Mouse (Mus musculus) midbrain, embryonic 16.5 days (tissue): ENCODE results near the gene Uggt2. TPM values are rescaled to one million over a fixed set of nuclear protein-coding genes. Genes with fewer than 3 reads are reported as not detected.

Source experiments
- ATAC-seq: fragments of 200-750 bp; cut with Nextera tagmentation; 2 replicates; pipeline ENCODE4 v1.8.0; 2017; ENCODE audit warnings: moderate TSS enrichment
- H3K27ac ChIP-seq: fragments of 300-500 bp; sonication (generic); 2 replicates; pipeline ENCODE4 v1.5.1; 2014; ENCODE audit warnings: mild to moderate bottlenecking, low read length, mixed read lengths
- H3K27me3 ChIP-seq: fragments of 300-500 bp; sonication (generic); 2 replicates; pipeline ENCODE4 v1.6.1; 2014; ENCODE audit warnings: low read depth, low read length, mixed read lengths; ENCODE audit not compliant: control insufficient read depth, insufficient read depth
- H3K36me3 ChIP-seq: fragments of 300-500 bp; sonication (generic); 2 replicates; pipeline ENCODE4 v1.6.1; 2014; ENCODE audit warnings: mild to moderate bottlenecking, low read length, moderate library complexity, mixed read lengths; ENCODE audit not compliant: control insufficient read depth, insufficient read depth
- H3K4me1 ChIP-seq: fragments of 300-500 bp; sonication (generic); 2 replicates; pipeline ENCODE4 v1.6.1; 2014; ENCODE audit warnings: mild to moderate bottlenecking, low read length, mixed read lengths; ENCODE audit not compliant: control insufficient read depth, insufficient read depth
- H3K4me2 ChIP-seq: fragments of 300-500 bp; sonication (generic); 2 replicates; pipeline ENCODE4 v1.6.1; 2014; ENCODE audit warnings: mild to moderate bottlenecking, low read length, mixed read lengths
- H3K4me3 ChIP-seq: fragments of 300-500 bp; sonication (generic); 2 replicates; pipeline ENCODE4 v1.5.1; 2014; ENCODE audit warnings: low read depth, mild to moderate bottlenecking, low read length, moderate library complexity, mixed read lengths
- H3K9ac ChIP-seq: fragments of 300-500 bp; sonication (generic); 2 replicates; pipeline ENCODE4 v1.6.1; 2014; ENCODE audit warnings: low read depth, low read length, mixed read lengths
- H3K9me3 ChIP-seq: fragments of 300-500 bp; sonication (generic); replicated peaks from 2 replicates; pipeline ENCODE4 v1.6.1; 2014; ENCODE audit warnings: mild to moderate bottlenecking, low read length, mixed read lengths; ENCODE audit not compliant: control insufficient read depth, poor library complexity, severe bottlenecking
- WGBS: fragments of 180-500 bp; shearing (Covaris S2); extraction: QIAGEN DNeasy Blood & Tissue Kit; methylation state at CpG from one replicate; pipeline ENCODE4 v1.1.7; 2014; 5-methylcytosine and 5-hydroxymethylcytosine counted together
- polyA plus RNA-seq: library from polyadenylated mRNA; unstranded; fragments of >200 nt; fragmentation: Nextera tagmentation; extraction: Ambion mirVana; gene quantifications from 2 replicates; pipeline ENCODE4 v1.2.1, GENCODE M21; 2015

The Uggt2 gene
- polyA plus RNA-seq, 1 experiment from 2014 or later, result 20.0 TPM

GRCm38 (mm10) chr14:118980358-118980757 is 118.9 kb downstream of the Uggt2 start:
- Histone ChIP-seq H3K4me3 (no peak overlapping the region), H3K27me3 (no peaks in the 10 kb centered on the region), H3K4me2 (no peak overlapping the region), H3K9me3 (no peaks in the 10 kb centered on the region), H3K27ac (no peak overlapping the region), H3K36me3 (peaks cover 23% of the 10 kb centered on the region), H3K9ac (no peak overlapping the region), H3K4me1 (no peaks in the 10 kb centered on the region)
- 64% methylated on average over 5 of the region's 5 CpGs for WGBS
- ATAC-seq, result no peak

- 74% methylated on average over 7 of the region's 7 CpGs for WGBS
- Histone ChIP-seq H3K4me3 (no peak overlapping the region), H3K4me2 (no peak overlapping the region), H3K9ac (no peak overlapping the region), H3K27me3 (no peaks in the 10 kb centered on the region), H3K9me3 (no peaks in the 10 kb centered on the region), H3K4me1 (no peaks in the 10 kb centered on the region), H3K27ac (no peak overlapping the region), H3K36me3 (peaks cover 21% of the 10 kb centered on the region)
- ATAC-seq, result no peak
These were observed 119.5 kb downstream of the Uggt2 start for GRCm38 (mm10) chr14:118979571-118980325.

- peaks cover 21% of the 10 kb centered on the region for H3K36me3 ChIP-seq
- no peaks in the 10 kb centered on the region for H3K4me1 ChIP-seq
- ATAC-seq, result no peak
- H3K9me3 ChIP-seq, result no peaks in the 10 kb centered on the region
- no peak overlapping the region for H3K9ac ChIP-seq
- no peak overlapping the region for H3K4me2 ChIP-seq
- 77% methylated on average over 8 of the region's 8 CpGs for WGBS
- H3K27ac ChIP-seq, result no peak overlapping the region
- no peak overlapping the region for H3K4me3 ChIP-seq
- no peaks in the 10 kb centered on the region for H3K27me3 ChIP-seq
These were observed 122.0 kb downstream of the Uggt2 start for GRCm38 (mm10) chr14:118977136-118977816.

- peaks cover 17% of the 10 kb centered on the region; the same call in 1 of the 2 replicates for H3K36me3 ChIP-seq
- H3K4me3 ChIP-seq, result no peak overlapping the region
- H3K27me3 ChIP-seq, result no peaks in the 10 kb centered on the region
- no peaks in the 10 kb centered on the region for H3K9me3 ChIP-seq
- H3K4me2 ChIP-seq, result no peak overlapping the region
- no peak for ATAC-seq
- no peak overlapping the region for H3K9ac ChIP-seq
- no peaks in the 10 kb centered on the region for H3K4me1 ChIP-seq
- 91% methylated on average over 6 of the region's 6 CpGs for WGBS
- no peak overlapping the region for H3K27ac ChIP-seq
These were observed 127.0 kb downstream of the Uggt2 start for GRCm38 (mm10) chr14:118972268-118972667.

- no peak for ATAC-seq
- no peak overlapping the region for H3K4me2 ChIP-seq
- no peak overlapping the region for H3K9ac ChIP-seq
- H3K4me3 ChIP-seq, result no peak overlapping the region
- H3K9me3 ChIP-seq, result no peaks in the 10 kb centered on the region
- H3K27ac ChIP-seq, result no peak overlapping the region
- H3K36me3 ChIP-seq, result peaks cover 6% of the 10 kb centered on the region; the same call in 1 of the 2 replicates
- no peaks in the 10 kb centered on the region for H3K27me3 ChIP-seq
- no peaks in the 10 kb centered on the region for H3K4me1 ChIP-seq
- 88% methylated on average over 7 of the region's 7 CpGs for WGBS
These were observed 131.6 kb downstream of the Uggt2 start for GRCm38 (mm10) chr14:118967646-118968045.

- ATAC-seq, result no peak
These were observed 133.8 kb downstream of the Uggt2 start for GRCm38 (mm10) chr14:118965356-118966000.

GRCm38 (mm10) chr14:118958010-118958409 is 141.2 kb downstream of the Uggt2 start:
- Histone ChIP-seq H3K9me3 (no peaks in the 10 kb centered on the region), H3K27ac (no peak overlapping the region), H3K4me1 (no peaks in the 10 kb centered on the region), H3K9ac (no peak overlapping the region), H3K4me2 (no peak overlapping the region), H3K4me3 (no peak overlapping the region), H3K27me3 (no peaks in the 10 kb centered on the region), H3K36me3 (peaks cover 20% of the 10 kb centered on the region)
- ATAC-seq, result no peak
- WGBS, result 90% methylated on average over 3 of the region's 3 CpGs

More at GRCm38 (mm10) chr14:118965356-118966000, 133.8 kb downstream of the Uggt2 start:
- H3K27me3 ChIP-seq, result no peaks in the 10 kb centered on the region
- no peak overlapping the region for H3K27ac ChIP-seq
- no peak overlapping the region for H3K4me2 ChIP-seq
- peaks cover 5% of the 10 kb centered on the region; the same call in 1 of the 2 replicates for H3K36me3 ChIP-seq
- no peak overlapping the region for H3K9ac ChIP-seq
- no peak overlapping the region for H3K4me3 ChIP-seq
- H3K4me1 ChIP-seq, result no peaks in the 10 kb centered on the region
- no peaks in the 10 kb centered on the region for H3K9me3 ChIP-seq
- 93% methylated on average over 4 of the region's 4 CpGs for WGBS

- no peak overlapping the region for H3K9ac ChIP-seq
- H3K27me3 ChIP-seq, result no peaks in the 10 kb centered on the region
- no peaks in the 10 kb centered on the region for H3K4me1 ChIP-seq
- ATAC-seq, result no peak
- H3K9me3 ChIP-seq, result no peaks in the 10 kb centered on the region
- H3K4me3 ChIP-seq, result no peak overlapping the region
- 94% methylated on average over 9 of the region's 9 CpGs for WGBS
- H3K36me3 ChIP-seq, result 0 out of 2 replicates have a peak, but pooled peaks cover 2% of the 10 kb centered on the region
- no peak overlapping the region for H3K27ac ChIP-seq
- H3K4me2 ChIP-seq, result no peak overlapping the region
These were observed 147.2 kb downstream of the Uggt2 start for GRCm38 (mm10) chr14:118951912-118952583.
